Mouse (Mus musculus) midbrain, embryonic 10.5 days (tissue): ENCODE measurements around the gene Zfp459. TPM values are rescaled to one million over a fixed set of nuclear protein-coding genes. Genes with fewer than 3 reads are reported as not detected.
"Not testable (repeated sequence)": the region's sequence is repeated elsewhere in the genome, so short reads cannot be mapped to it uniquely, and the experiment has no call there.

ENCODE experiments used
- DNase-seq: peaks from one replicate; pipeline ENCODE4 v3.0.0-alpha.2; 2017; ENCODE audit warnings: low spot score
- H3K27ac ChIP-seq: fragments of 300-500 bp; sonication (generic); replicated peaks from 2 replicates; pipeline ENCODE4 v1.5.1; 2016; ENCODE audit warnings: mild to moderate bottlenecking
- H3K27me3 ChIP-seq: fragments of 300-500 bp; sonication (generic); 2 replicates; pipeline ENCODE4 v1.6.1; 2016; ENCODE audit warnings: low read depth, mild to moderate bottlenecking; ENCODE audit not compliant: poor library complexity, severe bottlenecking
- H3K36me3 ChIP-seq: fragments of 300-500 bp; sonication (generic); 2 replicates; pipeline ENCODE4 v1.6.1; 2016; ENCODE audit warnings: mild to moderate bottlenecking, moderate library complexity
- H3K4me1 ChIP-seq: fragments of 300-500 bp; sonication (generic); 2 replicates; pipeline ENCODE4 v1.6.1; 2016
- H3K4me3 ChIP-seq: fragments of 300-500 bp; sonication (generic); 2 replicates; pipeline ENCODE4 v1.5.1; 2016; ENCODE audit warnings: mild to moderate bottlenecking, moderate library complexity
- H3K9me3 ChIP-seq: fragments of 300-500 bp; sonication (generic); replicated peaks from 2 replicates; pipeline ENCODE4 v1.6.1; 2016; ENCODE audit warnings: mild to moderate bottlenecking
- WGBS: fragments of 180-500 bp; shearing (Covaris S2); methylation state at CpG from one replicate; pipeline ENCODE4 v1.1.7; 2016; 5-methylcytosine and 5-hydroxymethylcytosine counted together
- polyA plus RNA-seq: library from polyadenylated mRNA; unstranded; fragments of >200 nt; fragmentation: Nextera tagmentation; extraction: Ambion mirVana; gene quantifications from 2 replicates; pipeline ENCODE4 v1.2.1, GENCODE M21; 2016

The Zfp459 gene
- polyA plus RNA-seq, 1 experiment from 2014 or later, result 0.39 TPM

- H3K27me3 ChIP-seq, DNase-seq, H3K36me3 ChIP-seq, H3K27ac ChIP-seq, H3K4me1 ChIP-seq, H3K9me3 ChIP-seq, H3K4me3 ChIP-seq: not testable (repeated sequence)
- 89% methylated on average over 3 of the region's 3 CpGs for WGBS
These were observed 7.6 kb downstream of the Zfp459 start for GRCm38 (mm10) chr13:67413634-67414033.

- H3K4me3 ChIP-seq, result peak within 1 kb of the TSS; percentile 69
- 5% methylated on average over 16 of the region's 16 CpGs for WGBS
- H3K36me3 ChIP-seq, H3K27me3 ChIP-seq, H3K4me1 ChIP-seq, H3K9me3 ChIP-seq: not testable (repeated sequence)
- H3K27ac ChIP-seq, result peak within 1 kb of the TSS; percentile 79
- peak; percentile 62 for DNase-seq
These were observed 21.9 kb downstream of the Zfp459 start, which contains the start of gene Zfp429 for GRCm38 (mm10) chr13:67399183-67399903. TSS of gene Zfp429 (minus strand) at chr13:67399819.

GRCm38 (mm10) chr13:67376255-67376654 lies 45.0 kb downstream of the Zfp459 start:
- H3K4me3 ChIP-seq, H3K36me3 ChIP-seq, H3K27me3 ChIP-seq: not testable (repeated sequence)

GRCm38 (mm10) chr13:67375050-67375911 lies 45.9 kb downstream of the Zfp459 start, which contains the start of the genes Gm28041 and Zfp456:
TSS of gene Gm28041 (minus strand) at chr13:67375733.
TSS of gene Zfp456 (minus strand) at chr13:67375810.
- not testable (repeated sequence) for H3K9me3 ChIP-seq, H3K4me1 ChIP-seq, H3K36me3 ChIP-seq, H3K27me3 ChIP-seq
- peak; percentile 51 for DNase-seq
- 18% methylated on average over 13 of the region's 15 CpGs for WGBS
- Histone ChIP-seq H3K27ac (0 out of 2 replicates have a peak within 1 kb of the TSS, but pooled peaks have one; percentile 59), H3K4me3 (peak within 1 kb of the TSS; percentile 50)

More at GRCm38 (mm10) chr13:67376255-67376654, 45.0 kb downstream of the Zfp459 start:
- not testable (repeated sequence) for H3K4me1 ChIP-seq, H3K9me3 ChIP-seq, DNase-seq, H3K27ac ChIP-seq
- 67% methylated on average over 3 of the region's 3 CpGs for WGBS

GRCm38 (mm10) chr13:67360131-67360744 lies 61.0 kb downstream of the Zfp459 start, which contains the start of the genes Gm28044 and Zfp953:
TSS of gene Gm28044 (minus strand) at chr13:67360536.
TSS of gene Zfp953 (minus strand) at chr13:67360605.
- H3K4me1 ChIP-seq, result peaks cover 14% of the 10 kb centered on the region
- peak within 1 kb of the TSS; percentile 82 for H3K27ac ChIP-seq
- H3K36me3 ChIP-seq, result no peaks in the 10 kb centered on the region
- H3K27me3 ChIP-seq, result no peaks in the 10 kb centered on the region
- peak within 1 kb of the TSS; percentile 81 for H3K4me3 ChIP-seq
- H3K9me3 ChIP-seq, result no peaks in the 10 kb centered on the region
- DNase-seq, result peak; percentile 81
- WGBS, result under 1% methylated on average over 15 of the region's 15 CpGs

Other genes starting within 250 kb of the Zfp459 start
- 6.7 and 6.8 TPM in 2 replicates for gene Rsl1, start 248.2 kb downstream of the Zfp459 start, polyA plus RNA-seq
- gene Zfp455, start 226.9 kb downstream of the Zfp459 start, polyA plus RNA-seq, result 1.2 and 1.4 TPM in 2 replicates
- 1.3 and 1.7 TPM in 2 replicates for gene Zfp458, start 143.0 kb downstream of the Zfp459 start, polyA plus RNA-seq
- 0.37 and 0.59 TPM in 2 replicates for gene Zfp457, start 114.9 kb downstream of the Zfp459 start, polyA plus RNA-seq
- gene Zfp595, start 88.8 kb downstream of the Zfp459 start, polyA plus RNA-seq, result 1.5 and 1.8 TPM in 2 replicates
- not detected in 2 replicates for gene Gm28044, start 60.9 kb downstream of the Zfp459 start, polyA plus RNA-seq
- 0.97 and 1.0 TPM in 2 replicates for gene Zfp953, start 60.8 kb downstream of the Zfp459 start, polyA plus RNA-seq
- gene Gm28041, start 45.7 kb downstream of the Zfp459 start, polyA plus RNA-seq, result 0.16 and 0.19 TPM in 2 replicates
- gene Zfp456, start 45.6 kb downstream of the Zfp459 start, polyA plus RNA-seq, result 0.79 and 0.95 TPM in 2 replicates
- 3.3 and 4.3 TPM in 2 replicates for gene Zfp429, start 21.6 kb downstream of the Zfp459 start, polyA plus RNA-seq
- 6.0 and 6.6 TPM in 2 replicates for gene Zfp874a, start 30.2 kb upstream of the Zfp459 start, polyA plus RNA-seq
- 1.4 and 1.6 TPM in 2 replicates for gene Zfp874b, start 62.8 kb upstream of the Zfp459 start, polyA plus RNA-seq
- gene Zfp58, start 79.1 kb upstream of the Zfp459 start, polyA plus RNA-seq, result 15.1 and 15.9 TPM in 2 replicates
- gene Gm26965, start 104.7 kb upstream of the Zfp459 start, polyA plus RNA-seq, result 0.29 TPM in 1 of 2 replicates, not detected in the other
- gene Zfp87, start 104.8 kb upstream of the Zfp459 start, polyA plus RNA-seq, result 24.3 and 27.5 TPM in 2 replicates
- 17.7 and 19.0 TPM in 2 replicates for gene Zfp748, start 132.4 kb upstream of the Zfp459 start, polyA plus RNA-seq
- gene Zfp729b, start 188.3 kb upstream of the Zfp459 start, polyA plus RNA-seq, result 3.2 and 3.7 TPM in 2 replicates
- not detected in 2 replicates for gene Gm49345, start 216.4 kb upstream of the Zfp459 start, polyA plus RNA-seq
- gene Zfp729a, start 216.4 kb upstream of the Zfp459 start, polyA plus RNA-seq, result 2.2 and 3.3 TPM in 2 replicates